Mouse (Mus musculus) midbrain, embryonic 10.5 days (tissue): ENCODE results near the gene Iqcf3. TPM values are rescaled to one million over a fixed set of nuclear protein-coding genes. Genes with fewer than 3 reads are reported as not detected.
A peak's percentile ranks its signal among the peaks of the same experiment; 100 is the strongest.

ENCODE experiments used
- DNase-seq: peaks from one replicate; pipeline ENCODE4 v3.0.0-alpha.2; 2017; ENCODE audit warnings: low spot score
- H3K27ac ChIP-seq: fragments of 300-500 bp; sonication (generic); replicated peaks from 2 replicates; pipeline ENCODE4 v1.5.1; 2016; ENCODE audit warnings: mild to moderate bottlenecking
- H3K27me3 ChIP-seq: fragments of 300-500 bp; sonication (generic); 2 replicates; pipeline ENCODE4 v1.6.1; 2016; ENCODE audit warnings: low read depth, mild to moderate bottlenecking; ENCODE audit not compliant: poor library complexity, severe bottlenecking
- H3K36me3 ChIP-seq: fragments of 300-500 bp; sonication (generic); 2 replicates; pipeline ENCODE4 v1.6.1; 2016; ENCODE audit warnings: mild to moderate bottlenecking, moderate library complexity
- H3K4me1 ChIP-seq: fragments of 300-500 bp; sonication (generic); 2 replicates; pipeline ENCODE4 v1.6.1; 2016
- H3K4me3 ChIP-seq: fragments of 300-500 bp; sonication (generic); 2 replicates; pipeline ENCODE4 v1.5.1; 2016; ENCODE audit warnings: mild to moderate bottlenecking, moderate library complexity
- H3K9me3 ChIP-seq: fragments of 300-500 bp; sonication (generic); replicated peaks from 2 replicates; pipeline ENCODE4 v1.6.1; 2016; ENCODE audit warnings: mild to moderate bottlenecking
- WGBS: fragments of 180-500 bp; shearing (Covaris S2); methylation state at CpG from one replicate; pipeline ENCODE4 v1.1.7; 2016; 5-methylcytosine and 5-hydroxymethylcytosine counted together
- polyA plus RNA-seq: library from polyadenylated mRNA; unstranded; fragments of >200 nt; fragmentation: Nextera tagmentation; extraction: Ambion mirVana; gene quantifications from 2 replicates; pipeline ENCODE4 v1.2.1, GENCODE M21; 2016

The Iqcf3 gene
- polyA plus RNA-seq, 1 experiment from 2014 or later, result not detected

DNA sequence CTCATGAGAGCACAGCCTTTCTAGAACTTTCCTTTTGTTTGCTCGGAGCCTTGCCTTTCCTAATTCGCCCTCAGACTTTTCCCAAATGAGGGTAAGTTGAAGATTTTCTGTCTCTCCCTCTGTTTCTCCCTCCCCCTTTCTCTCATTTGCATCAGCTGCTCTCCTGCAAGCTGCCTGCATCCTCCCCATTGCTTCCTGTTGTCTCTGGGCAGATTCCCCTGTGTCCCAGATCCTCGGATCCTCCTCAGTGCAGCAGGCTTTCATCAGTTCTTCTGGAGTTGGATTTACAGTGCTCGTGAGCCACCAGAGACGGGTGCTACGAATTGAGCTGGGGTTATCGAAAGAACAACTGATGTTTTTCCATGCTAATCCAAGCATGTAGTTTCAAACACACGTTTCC is 2.6 kb upstream of the Iqcf3 start:
- WGBS, result 79% methylated on average over 8 of the region's 8 CpGs
- Histone ChIP-seq H3K27ac (no peak overlapping the region), H3K36me3 (no peaks in the 10 kb centered on the region), H3K4me3 (no peak overlapping the region), H3K9me3 (no peaks in the 10 kb centered on the region), H3K4me1 (no peaks in the 10 kb centered on the region), H3K27me3 (no peaks in the 10 kb centered on the region)
- no peak for DNase-seq

DNA sequence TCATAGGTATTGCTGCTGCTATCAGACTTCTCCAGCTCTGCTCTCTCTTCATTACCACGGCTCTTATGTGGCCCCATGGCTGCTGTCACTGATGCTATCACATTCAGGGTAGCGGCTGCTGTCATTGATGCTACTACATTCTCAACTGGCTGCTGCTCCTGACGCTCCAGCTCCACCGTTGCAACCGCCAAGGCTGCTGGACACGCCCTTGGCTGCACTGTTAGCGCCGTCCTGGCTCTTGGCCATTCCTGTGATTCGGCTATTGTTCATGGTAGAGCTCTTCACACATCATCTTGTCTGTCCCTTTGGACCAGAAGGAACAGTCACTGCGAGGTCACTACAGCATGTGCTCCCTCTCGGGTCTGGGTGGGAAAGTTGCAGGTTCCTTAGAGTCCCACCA is 860 bp upstream of the Iqcf3 start:
- Histone ChIP-seq H3K27ac (no peak overlapping the region), H3K27me3 (no peaks in the 10 kb centered on the region), H3K4me1 (no peaks in the 10 kb centered on the region), H3K36me3 (no peaks in the 10 kb centered on the region), H3K4me3 (no peak overlapping the region), H3K9me3 (no peaks in the 10 kb centered on the region)
- DNase-seq, result no peak
- 95% methylated on average over 11 of the region's 11 CpGs for WGBS

DNA sequence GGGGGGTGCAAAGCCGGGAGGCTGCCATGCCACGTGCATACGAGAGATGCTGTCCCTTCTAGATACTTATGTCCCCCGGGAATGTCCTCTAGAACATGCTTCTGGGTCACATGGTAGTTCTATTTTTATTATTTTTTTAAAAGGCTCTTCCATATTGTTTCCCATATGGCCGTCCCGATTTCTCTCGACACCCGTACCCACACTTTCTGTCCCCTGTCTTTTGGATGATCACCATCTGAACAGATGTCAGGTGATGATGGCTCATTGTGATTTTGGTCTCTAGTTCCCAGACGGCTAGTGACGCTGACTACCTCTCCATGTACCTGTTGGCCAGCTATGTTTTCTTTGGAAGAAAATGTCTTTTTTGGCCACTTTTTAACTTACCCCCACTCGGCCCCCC is 26.5 kb downstream of the Iqcf3 start:
- 94% methylated on average over 11 of the region's 11 CpGs for whole genome bisulfite sequencing
- Histone ChIP-seq H3K36me3 (no peaks in the 10 kb centered on the region), H3K9me3 (0 out of 2 replicates have a peak, but pooled peaks cover under 1% of the 10 kb centered on the region), H3K4me1 (no peaks in the 10 kb centered on the region), H3K4me3 (no peak overlapping the region), H3K27ac (no peak overlapping the region), H3K27me3 (no peaks in the 10 kb centered on the region)
- DNase-seq, result no peak

DNA sequence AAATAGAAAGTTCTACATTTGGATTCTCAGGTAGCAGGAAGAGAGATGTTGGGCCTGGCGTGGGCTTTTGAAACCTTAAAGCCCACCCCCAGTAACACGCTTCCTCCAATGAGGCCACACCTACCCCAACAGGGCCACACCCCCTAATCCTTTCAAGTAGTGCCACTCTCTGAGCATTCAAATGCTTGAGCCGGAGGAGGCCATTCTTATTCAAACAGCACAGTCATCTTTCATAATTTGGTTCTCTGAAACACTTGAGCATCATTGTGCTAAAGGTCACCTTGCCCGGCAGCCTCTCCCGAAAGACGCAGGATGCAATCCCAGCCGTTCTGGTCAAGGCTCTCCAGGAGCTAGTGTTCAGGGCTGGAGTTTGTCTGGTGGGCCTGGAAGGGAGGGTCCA is 27.1 kb downstream of the Iqcf3 start:
- 90% methylated on average over 7 of the region's 7 CpGs for WGBS
- Histone ChIP-seq H3K27ac (no peak overlapping the region), H3K4me3 (no peak overlapping the region), H3K4me1 (no peaks in the 10 kb centered on the region), H3K36me3 (no peaks in the 10 kb centered on the region), H3K27me3 (no peaks in the 10 kb centered on the region), H3K9me3 (no peaks in the 10 kb centered on the region)
- no peak for DNase-seq

DNA sequence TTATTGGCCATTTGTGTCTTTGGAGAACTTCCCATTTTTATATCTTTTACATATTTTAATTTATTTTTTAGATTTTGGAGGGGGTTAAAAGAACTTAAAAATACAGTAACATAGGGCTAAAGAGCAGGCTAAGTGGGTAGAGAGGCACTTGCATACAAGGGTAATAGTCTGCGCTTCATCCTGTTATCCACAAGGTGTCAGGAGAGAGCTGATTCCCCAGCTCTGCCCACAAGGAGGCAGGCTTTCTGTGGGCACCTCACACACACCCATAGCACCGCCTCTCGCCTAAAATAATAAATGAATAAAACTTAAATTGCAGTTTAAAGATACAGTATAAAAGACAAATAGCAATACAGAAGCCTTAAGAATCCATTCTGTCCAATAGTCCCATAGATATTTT is 29.6 kb downstream of the Iqcf3 start:
- 22% methylated on average over 3 of the region's 3 CpGs for WGBS

DNA sequence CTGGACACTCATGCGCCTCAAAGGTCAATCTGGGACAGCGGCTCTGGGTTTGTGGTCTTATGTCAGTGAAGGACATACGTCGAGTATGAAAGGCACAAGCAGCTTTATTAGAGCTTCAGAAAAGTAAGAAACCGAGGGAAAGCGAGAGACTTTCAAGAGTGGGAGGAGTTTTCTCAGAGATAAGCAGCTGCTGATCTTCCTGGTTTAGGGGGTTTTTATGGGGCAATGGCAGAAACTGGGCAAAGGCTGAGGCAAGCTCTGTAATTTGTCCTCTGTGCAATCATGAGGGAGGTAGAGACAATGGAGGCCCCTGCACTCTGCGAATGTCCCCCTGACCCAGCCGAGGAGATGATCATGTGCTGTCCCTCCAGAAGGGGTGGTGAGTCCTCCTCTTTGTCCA is 41.5 kb downstream of the Iqcf3 start:
- H3K4me1 ChIP-seq, result no peaks in the 10 kb centered on the region
- H3K4me3 ChIP-seq, result no peak overlapping the region
- no peaks in the 10 kb centered on the region for H3K9me3 ChIP-seq
- H3K27ac ChIP-seq, result no peak overlapping the region
- no peaks in the 10 kb centered on the region for H3K27me3 ChIP-seq
- DNase-seq, result no peak
- no peaks in the 10 kb centered on the region for H3K36me3 ChIP-seq
- 84% methylated on average over 8 of the region's 8 CpGs for WGBS

More for the DNA sequence above, 29.6 kb downstream of the Iqcf3 start:
- Histone ChIP-seq H3K4me1 (no peaks in the 10 kb centered on the region), H3K27ac (no peak overlapping the region), H3K4me3 (no peak overlapping the region), H3K9me3 (no peaks in the 10 kb centered on the region), H3K27me3 (no peaks in the 10 kb centered on the region), H3K36me3 (no peaks in the 10 kb centered on the region)
- DNase-seq, result peak; percentile 24

DNA sequence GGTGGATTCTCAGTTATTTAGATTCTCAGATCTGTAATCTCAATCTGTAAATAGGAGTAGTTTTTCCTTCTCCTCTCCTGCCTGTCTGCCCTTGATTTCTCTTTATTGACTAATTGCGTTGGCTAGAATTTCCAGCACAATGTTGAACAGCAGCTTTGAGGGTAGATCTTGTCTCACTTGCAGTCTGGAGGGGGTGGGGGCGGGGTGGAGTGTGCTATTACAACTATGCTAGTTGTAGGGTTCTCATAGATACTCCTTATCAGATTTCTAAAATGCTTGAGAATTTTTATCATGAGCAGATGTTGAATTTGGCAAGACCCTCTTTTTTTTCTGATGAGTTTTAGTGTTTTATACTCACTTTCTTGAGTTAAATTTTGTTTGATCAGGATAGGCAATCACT is 42.0 kb downstream of the Iqcf3 start:
- no peaks in the 10 kb centered on the region for H3K4me1 ChIP-seq
- 84% methylated on average over 2 of the region's 2 CpGs for WGBS
- no peak for DNase-seq
- no peak overlapping the region for H3K27ac ChIP-seq
- no peaks in the 10 kb centered on the region for H3K9me3 ChIP-seq
- H3K36me3 ChIP-seq, result no peaks in the 10 kb centered on the region
- no peak overlapping the region for H3K4me3 ChIP-seq
- no peaks in the 10 kb centered on the region for H3K27me3 ChIP-seq

DNA sequence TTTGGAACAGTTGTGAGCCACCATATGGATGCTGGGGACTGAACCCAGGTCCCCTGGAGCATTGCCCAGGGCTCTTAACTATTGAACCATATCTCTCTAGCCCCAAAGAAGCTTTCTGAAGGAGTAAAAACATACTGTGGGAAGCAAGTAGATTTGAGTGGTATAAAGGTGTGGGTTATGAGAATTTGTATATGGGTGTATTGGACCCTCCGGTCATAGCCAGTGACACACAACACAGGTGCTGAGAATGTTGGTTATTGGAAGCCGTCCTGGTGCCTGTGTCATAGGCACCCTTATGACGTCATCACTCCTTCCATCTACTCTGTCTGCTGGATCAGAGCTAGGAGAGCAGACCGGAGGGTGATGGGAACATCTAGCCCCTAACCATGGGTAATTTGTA is 47.2 kb downstream of the Iqcf3 start, which contains the start of gene Iqcf5:
Iqcf5 (plus strand) TSS at position 301 of the 400 bp plus-strand sequence.
- Histone ChIP-seq H3K27me3 (no peaks in the 10 kb centered on the region), H3K36me3 (no peaks in the 10 kb centered on the region), H3K4me1 (no peaks in the 10 kb centered on the region), H3K4me3 (no peak within 1 kb of the TSS), H3K9me3 (no peaks in the 10 kb centered on the region), H3K27ac (no peak within 1 kb of the TSS)
- no peak for DNase-seq
- 82% methylated on average over 4 of the region's 4 CpGs for WGBS

DNA sequence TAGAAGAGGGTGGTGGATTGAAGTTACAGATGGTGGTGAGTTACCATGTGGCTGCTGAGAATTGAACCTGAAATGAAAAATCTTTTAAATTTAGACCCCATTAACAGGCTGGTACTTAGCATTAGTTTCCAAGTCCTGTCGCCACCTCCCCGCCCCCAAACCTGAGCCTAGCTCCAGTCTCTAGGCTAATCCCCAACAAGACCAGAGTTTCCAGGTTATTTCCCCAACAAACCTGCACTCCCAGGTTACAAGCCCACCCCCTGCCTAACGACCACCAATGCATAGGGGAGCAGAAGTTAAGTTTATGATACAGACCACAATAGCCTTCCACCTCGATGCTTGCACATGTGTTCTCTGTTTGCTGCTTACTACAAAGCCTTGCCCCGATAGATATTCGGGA is 47.9 kb downstream of the Iqcf3 start:
- Histone ChIP-seq H3K9me3 (no peaks in the 10 kb centered on the region), H3K27ac (no peak overlapping the region), H3K36me3 (no peaks in the 10 kb centered on the region), H3K27me3 (no peaks in the 10 kb centered on the region), H3K4me1 (no peaks in the 10 kb centered on the region), H3K4me3 (no peak overlapping the region)
- WGBS, result 79% methylated on average over 6 of the region's 6 CpGs
- no peak for DNase-seq

DNA sequence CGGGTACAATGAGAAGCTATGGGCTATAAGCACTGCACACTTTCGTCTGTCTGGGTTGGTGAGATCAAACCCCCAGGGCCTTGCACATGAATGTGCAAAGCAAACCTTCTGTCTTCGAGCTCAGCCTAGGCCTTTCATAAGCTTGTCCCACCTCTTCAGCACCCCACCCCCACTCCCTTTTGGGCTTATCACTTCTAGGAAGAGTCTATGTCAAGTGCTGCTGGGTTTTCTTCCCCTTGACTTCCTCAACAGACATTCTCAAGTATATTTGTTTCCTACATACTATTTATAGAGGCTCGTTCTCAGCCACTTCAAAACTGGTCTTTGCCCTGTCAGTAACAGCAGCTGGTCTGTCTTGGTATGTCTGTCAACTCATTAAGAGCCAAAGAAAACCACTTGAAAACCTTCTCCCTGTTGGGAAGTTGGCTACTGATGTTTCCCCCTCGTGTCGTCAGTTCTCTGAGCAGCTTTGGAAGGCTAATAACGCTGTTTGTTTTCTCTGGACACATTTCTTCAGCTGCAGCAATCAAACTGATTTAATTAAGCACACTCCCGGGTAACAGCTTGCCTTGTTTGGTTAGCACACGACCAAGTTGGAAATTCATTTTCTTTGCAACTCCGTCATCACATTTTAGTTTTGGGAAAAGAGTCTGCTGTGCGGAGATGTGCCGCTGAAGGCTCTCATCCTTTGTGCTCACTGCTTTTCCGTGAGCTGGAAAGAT is 48.5 kb downstream of the Iqcf3 start:
- DNase-seq, result no peak
- no peaks in the 10 kb centered on the region for H3K27me3 ChIP-seq
- no peaks in the 10 kb centered on the region for H3K4me1 ChIP-seq
- H3K4me3 ChIP-seq, result no peak overlapping the region
- no peaks in the 10 kb centered on the region for H3K36me3 ChIP-seq
- WGBS, result 77% methylated on average over 13 of the region's 13 CpGs
- no peak overlapping the region for H3K27ac ChIP-seq
- no peaks in the 10 kb centered on the region for H3K9me3 ChIP-seq

DNA sequence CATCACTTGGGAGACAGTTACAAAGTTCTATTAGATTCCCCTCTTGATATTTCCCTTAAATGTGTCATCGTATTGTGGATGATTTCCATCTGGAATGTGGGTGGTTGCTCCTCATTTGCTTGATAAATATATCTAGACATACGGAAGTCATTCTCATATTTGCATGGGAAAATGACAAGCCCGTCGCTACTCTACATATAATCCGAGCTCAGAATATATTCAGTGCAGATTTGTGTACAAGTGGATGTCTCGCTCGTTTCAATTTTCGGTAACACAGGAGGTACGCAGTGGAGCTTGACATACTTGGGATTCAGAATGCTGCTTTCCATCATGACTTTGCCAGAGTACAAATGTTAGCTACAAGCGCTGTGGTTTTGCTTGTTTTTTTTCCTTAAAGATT is 52.1 kb downstream of the Iqcf3 start:
- H3K27me3 ChIP-seq, result no peaks in the 10 kb centered on the region
- H3K4me1 ChIP-seq, result no peaks in the 10 kb centered on the region
- H3K4me3 ChIP-seq, result no peak overlapping the region
- no peaks in the 10 kb centered on the region for H3K36me3 ChIP-seq
- H3K9me3 ChIP-seq, result no peaks in the 10 kb centered on the region
- H3K27ac ChIP-seq, result no peak overlapping the region
- 95% methylated on average over 10 of the region's 10 CpGs for WGBS
- no peak for DNase-seq

DNA sequence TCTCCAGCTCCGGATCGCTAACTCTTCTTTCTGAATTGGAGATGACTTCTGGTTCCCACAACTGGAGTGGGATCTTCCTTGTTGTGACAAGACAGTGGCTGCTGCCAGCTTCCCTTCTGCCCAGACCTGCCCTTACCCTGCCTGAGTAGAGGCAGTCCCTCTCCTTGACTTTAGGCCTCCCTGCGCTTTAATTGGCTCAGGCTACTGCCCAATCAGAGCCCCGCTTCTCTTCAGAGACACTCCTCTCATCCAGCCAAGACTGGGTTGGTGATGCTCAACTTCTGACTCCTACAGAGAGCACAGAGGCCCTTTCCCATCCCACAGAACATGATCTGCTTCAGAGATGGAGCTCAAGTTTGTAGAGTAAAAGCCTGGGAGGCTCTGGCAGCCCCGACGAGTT is 57.2 kb downstream of the Iqcf3 start:
- no peaks in the 10 kb centered on the region for H3K4me1 ChIP-seq
- H3K27ac ChIP-seq, result no peak overlapping the region
- H3K4me3 ChIP-seq, result no peak overlapping the region
- no peaks in the 10 kb centered on the region for H3K36me3 ChIP-seq
- no peak for DNase-seq
- no peaks in the 10 kb centered on the region for H3K27me3 ChIP-seq
- WGBS, result 71% methylated on average over 6 of the region's 6 CpGs
- H3K9me3 ChIP-seq, result no peaks in the 10 kb centered on the region

DNA sequence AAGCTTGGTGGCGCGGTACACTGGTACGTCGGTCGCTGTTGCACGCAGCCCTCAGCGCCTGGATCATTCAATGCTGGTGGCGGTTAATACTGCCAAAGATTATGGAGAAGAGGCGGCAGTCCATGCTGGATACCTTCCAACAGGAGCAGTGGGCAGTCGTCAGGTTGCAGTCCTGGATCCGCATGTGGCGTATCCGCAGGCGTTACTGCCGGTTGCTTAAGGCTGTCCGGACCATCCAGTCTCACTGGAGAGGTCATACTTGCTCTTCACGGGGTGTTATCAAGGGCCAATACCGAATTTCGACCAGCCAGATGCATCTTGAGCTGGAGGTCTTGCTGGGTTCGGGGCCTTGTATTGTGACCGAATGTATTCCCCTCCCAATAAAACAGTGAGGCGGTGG is 59.6 kb downstream of the Iqcf3 start:
- no peak for DNase-seq
- Histone ChIP-seq H3K27ac (no peak overlapping the region), H3K9me3 (no peaks in the 10 kb centered on the region), H3K36me3 (no peaks in the 10 kb centered on the region), H3K4me1 (no peaks in the 10 kb centered on the region), H3K4me3 (no peak overlapping the region), H3K27me3 (no peaks in the 10 kb centered on the region)
- WGBS, result 90% methylated on average over 22 of the region's 22 CpGs

DNA sequence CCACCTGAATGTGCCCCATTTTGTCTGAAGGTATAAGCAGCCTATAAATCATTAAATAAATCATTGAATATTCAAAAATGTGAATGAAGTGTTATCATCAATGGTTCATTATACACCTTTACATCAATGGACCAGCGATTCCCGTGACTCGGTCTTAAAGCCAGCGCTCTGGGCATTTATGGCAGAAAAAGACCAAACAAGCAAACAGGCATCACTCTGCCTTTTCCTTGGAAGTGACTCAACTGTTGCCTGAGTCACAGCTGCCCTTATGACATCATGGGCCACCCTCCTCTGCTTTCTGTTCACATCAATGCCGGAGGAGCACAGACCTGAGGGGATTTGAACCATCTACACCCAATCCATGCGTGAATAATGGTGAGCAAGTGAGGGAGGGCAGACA is 61.8 kb downstream of the Iqcf3 start, which contains the start of gene Iqcf1:
Iqcf1 (plus strand) TSS at position 301 of the 400 bp plus-strand sequence.
- Histone ChIP-seq H3K4me1 (no peaks in the 10 kb centered on the region), H3K4me3 (no peak within 1 kb of the TSS), H3K9me3 (no peaks in the 10 kb centered on the region), H3K36me3 (no peaks in the 10 kb centered on the region), H3K27ac (no peak within 1 kb of the TSS), H3K27me3 (no peaks in the 10 kb centered on the region)
- WGBS, result 93% methylated on average over 6 of the region's 6 CpGs
- DNase-seq, result no peak
